Mouse (Mus musculus) forebrain, embryonic 15.5 days (tissue): ENCODE results near the gene Pou4f2. TPM values are rescaled to one million over a fixed set of nuclear protein-coding genes. Genes with fewer than 3 reads are reported as not detected.

Experiments used
- ATAC-seq: fragments of 200-750 bp; cut with Nextera tagmentation; replicated peaks from 2 replicates; pipeline ENCODE4 v1.8.0; 2017; ENCODE audit warnings: mild to moderate bottlenecking, moderate TSS enrichment, moderate library complexity
- H3K27ac ChIP-seq: fragments of 300-500 bp; sonication (generic); replicated peaks from 2 replicates; pipeline ENCODE4 v1.5.1; 2015; ENCODE audit warnings: mild to moderate bottlenecking, inconsistent platforms
- H3K27me3 ChIP-seq: fragments of 300-500 bp; sonication (generic); 2 replicates; pipeline ENCODE4 v1.6.1; 2015; ENCODE audit warnings: inconsistent platforms
- H3K36me3 ChIP-seq: fragments of 300-500 bp; sonication (generic); 2 replicates; pipeline ENCODE4 v1.6.1; 2015; ENCODE audit warnings: mild to moderate bottlenecking, inconsistent platforms
- H3K4me1 ChIP-seq: fragments of 300-500 bp; sonication (generic); 2 replicates; pipeline ENCODE4 v1.6.1; 2015; ENCODE audit warnings: inconsistent platforms
- H3K4me2 ChIP-seq: fragments of 300-500 bp; sonication (generic); replicated peaks from 2 replicates; pipeline ENCODE4 v1.6.1; 2015; ENCODE audit warnings: mild to moderate bottlenecking, inconsistent platforms
- H3K4me3 ChIP-seq: fragments of 300-500 bp; sonication (generic); 2 replicates; pipeline ENCODE4 v1.5.1; 2015; ENCODE audit warnings: mild to moderate bottlenecking, inconsistent platforms
- H3K9ac ChIP-seq: fragments of 300-500 bp; sonication (generic); replicated peaks from 2 replicates; pipeline ENCODE4 v1.6.1; 2015; ENCODE audit warnings: mild to moderate bottlenecking, inconsistent platforms
- H3K9me3 ChIP-seq: fragments of 300-500 bp; sonication (generic); 2 replicates; pipeline ENCODE4 v1.6.1; 2016; ENCODE audit warnings: inconsistent platforms
- WGBS: fragments of 180-500 bp; shearing (Covaris S2); methylation state at CpG from one replicate; pipeline ENCODE4 v1.1.7; 2015; ENCODE audit warnings: mixed read lengths; 5-methylcytosine and 5-hydroxymethylcytosine counted together
- polyA plus RNA-seq: library from polyadenylated mRNA; unstranded; fragments of >200 nt; fragmentation: Nextera tagmentation; extraction: Ambion mirVana; gene quantifications from 2 replicates; pipeline ENCODE4 v1.2.1, GENCODE M21; 2015

Gene Pou4f2
- 0.09 TPM in 1 of 2 replicates, not detected in the other for polyA plus RNA-seq

DNA sequence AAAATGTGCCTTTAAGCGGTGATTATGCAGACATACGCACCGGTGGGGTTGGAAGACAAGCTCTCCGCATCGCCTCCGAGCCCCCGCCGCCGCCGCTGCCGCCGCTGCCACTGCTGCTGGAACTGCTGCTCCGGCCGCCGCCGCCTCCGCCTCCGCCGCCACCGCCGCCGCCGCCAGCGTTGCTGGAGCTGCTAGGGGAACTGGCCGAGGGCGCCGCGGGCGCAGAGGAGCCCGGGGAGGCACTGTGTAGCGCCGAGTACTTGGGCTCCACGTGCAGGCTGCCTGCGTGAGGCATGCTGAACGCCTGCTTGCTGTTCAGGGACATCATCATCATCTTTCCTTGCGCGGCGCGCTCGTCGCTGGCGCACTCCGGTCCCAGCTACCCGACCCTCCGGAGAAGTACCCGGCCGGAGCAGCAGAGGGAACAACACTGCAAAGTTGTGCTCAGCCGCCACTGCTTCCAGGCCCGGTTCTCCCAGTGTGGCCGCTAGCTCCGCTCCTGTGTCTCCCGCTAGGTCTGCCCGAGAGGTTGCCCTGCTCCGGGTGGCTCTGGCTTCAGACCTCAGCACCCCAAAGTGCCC is at the start of gene Pou4f2:
Gene Pou4f2 (minus strand): TSS at position 575 of the 581 bp plus-strand sequence.
- H3K4me1 ChIP-seq: peaks cover 40% of the 10 kb centered on the region
- H3K9me3 ChIP-seq: no peaks in the 10 kb centered on the region
- H3K4me3 ChIP-seq: peak within 1 kb of the TSS; percentile 42
- no peaks in the 10 kb centered on the region for H3K36me3 ChIP-seq
- H3K27me3 ChIP-seq: peaks cover 84% of the 10 kb centered on the region
- peak within 1 kb of the TSS; percentile 89 for H3K4me2 ChIP-seq
- H3K27ac ChIP-seq: no peak within 1 kb of the TSS
- ATAC-seq: peak; percentile 67
- peak within 1 kb of the TSS; percentile 31 for H3K9ac ChIP-seq
- under 1% methylated on average over 54 of the region's 54 CpGs for WGBS

DNA sequence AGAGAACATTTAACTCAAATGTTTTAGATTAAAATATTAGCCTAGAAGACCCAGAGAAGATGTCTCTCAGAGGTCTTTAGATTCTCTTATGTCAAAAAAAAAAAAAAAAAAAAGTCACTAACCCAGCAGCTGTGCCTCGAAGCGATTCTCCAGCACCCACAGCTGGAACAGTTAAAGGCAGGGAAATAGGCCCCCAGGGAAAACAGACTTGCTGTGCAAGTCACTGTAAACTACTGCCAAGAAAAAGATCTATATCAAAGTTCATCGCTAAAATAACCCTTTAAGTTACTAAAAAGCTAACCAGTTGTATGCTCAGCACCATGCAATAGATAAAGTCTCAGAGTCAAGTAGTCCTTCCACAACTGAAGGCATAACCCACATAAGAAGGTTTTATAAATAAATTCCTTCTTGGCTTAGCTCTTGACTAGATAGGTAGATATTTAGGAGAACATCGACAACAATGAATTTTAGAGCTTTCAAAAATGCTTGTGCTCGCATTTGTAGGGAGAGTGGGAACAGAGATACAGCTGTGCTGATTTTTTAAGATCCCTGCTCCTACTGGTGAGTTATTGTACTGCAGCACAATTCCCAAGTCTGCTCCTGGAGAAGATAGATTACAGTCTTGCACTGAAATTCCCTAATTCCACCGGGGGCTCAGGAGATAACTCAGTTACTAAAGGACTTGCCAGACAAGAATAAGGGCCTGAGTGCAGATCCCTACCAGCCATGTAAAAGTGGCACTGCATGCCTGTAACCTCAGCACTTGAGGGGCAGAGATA is 40.8 kb upstream of the Pou4f2 start:
- no peaks in the 10 kb centered on the region for H3K4me1 ChIP-seq
- H3K27me3 ChIP-seq: no peaks in the 10 kb centered on the region
- H3K4me2 ChIP-seq: no peak overlapping the region
- 57% methylated on average over 6 of the region's 6 CpGs for WGBS
- no peak for ATAC-seq
- no peak overlapping the region for H3K4me3 ChIP-seq
- H3K36me3 ChIP-seq: no peaks in the 10 kb centered on the region
- no peaks in the 10 kb centered on the region for H3K9me3 ChIP-seq
- H3K9ac ChIP-seq: no peak overlapping the region
- no peak overlapping the region for H3K27ac ChIP-seq

DNA sequence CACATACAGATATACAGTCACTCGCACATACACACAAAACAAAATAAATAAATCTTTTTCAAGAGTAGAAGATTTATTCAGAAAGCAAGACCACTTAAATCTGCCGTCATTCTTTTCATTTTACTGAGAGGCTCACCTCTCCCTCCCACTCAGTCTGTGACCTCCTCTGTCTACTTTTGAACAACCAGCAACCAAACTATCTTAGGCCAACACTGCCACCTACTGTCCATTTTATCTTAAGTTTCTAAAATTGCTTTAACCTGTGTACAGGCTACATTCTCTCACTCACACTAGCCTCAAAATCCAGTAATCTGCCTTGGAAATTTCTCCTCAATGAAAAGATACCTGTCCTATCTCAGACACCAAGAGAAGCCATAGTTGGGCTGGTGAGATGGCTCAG is 31.4 kb upstream of the Pou4f2 start:
- no peak overlapping the region for H3K27ac ChIP-seq
- no peak overlapping the region for H3K4me2 ChIP-seq
- no peaks in the 10 kb centered on the region for H3K4me1 ChIP-seq
- no peak overlapping the region for H3K9ac ChIP-seq
- no peak overlapping the region for H3K4me3 ChIP-seq
- no peaks in the 10 kb centered on the region for H3K9me3 ChIP-seq
- 92% methylated on average over 2 of the region's 2 CpGs for WGBS
- no peak for ATAC-seq
- H3K36me3 ChIP-seq: no peaks in the 10 kb centered on the region
- no peaks in the 10 kb centered on the region for H3K27me3 ChIP-seq

DNA sequence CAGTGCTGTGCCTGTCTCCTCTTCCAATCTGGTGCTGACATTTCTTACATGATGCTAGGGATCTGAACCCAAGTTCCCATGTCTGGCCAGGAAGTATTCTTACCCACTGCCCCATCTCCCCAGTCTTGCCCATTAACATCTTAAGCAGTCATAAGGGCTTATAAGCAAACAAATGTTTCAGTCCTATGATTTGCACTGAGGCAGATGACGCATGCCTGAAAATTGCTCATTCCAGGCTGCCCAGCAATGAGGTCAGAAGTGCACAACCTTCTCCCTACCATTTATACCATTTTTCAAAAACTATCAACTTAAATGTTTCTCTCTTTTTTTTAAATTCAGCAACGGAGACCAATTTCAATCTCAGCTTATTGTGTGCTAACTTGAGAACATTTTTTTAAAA is 27.5 kb upstream of the Pou4f2 start:
- H3K27me3 ChIP-seq: no peaks in the 10 kb centered on the region
- no peak for ATAC-seq
- no peak overlapping the region for H3K4me3 ChIP-seq
- H3K9me3 ChIP-seq: no peaks in the 10 kb centered on the region
- WGBS: 83% methylated on average over 2 of the region's 2 CpGs
- no peak overlapping the region for H3K9ac ChIP-seq
- no peak overlapping the region for H3K4me2 ChIP-seq
- H3K27ac ChIP-seq: no peak overlapping the region
- no peaks in the 10 kb centered on the region for H3K4me1 ChIP-seq
- H3K36me3 ChIP-seq: no peaks in the 10 kb centered on the region

DNA sequence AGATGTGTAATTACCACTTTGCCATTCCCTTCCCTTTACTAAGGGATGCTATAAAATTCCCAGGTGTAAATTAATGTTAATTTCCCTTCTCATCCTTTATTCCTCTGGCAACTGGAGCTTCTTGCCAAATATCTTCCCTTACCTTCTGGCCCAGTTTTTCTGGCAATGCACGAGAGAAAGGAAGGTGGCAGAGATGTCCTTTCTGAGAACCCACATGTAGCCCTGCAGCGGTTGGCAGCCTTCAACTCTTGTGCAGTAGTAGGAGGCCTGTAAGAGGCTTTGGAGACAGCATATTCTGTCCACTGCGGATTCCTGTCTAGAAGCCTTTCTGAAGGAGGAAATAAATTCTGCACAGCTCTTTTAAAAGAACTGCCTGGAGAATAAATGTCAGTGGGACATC is 20.0 kb upstream of the Pou4f2 start:
- 75% methylated on average over 3 of the region's 3 CpGs for WGBS
- no peak overlapping the region for H3K4me3 ChIP-seq
- H3K27me3 ChIP-seq: no peaks in the 10 kb centered on the region
- no peak overlapping the region for H3K27ac ChIP-seq
- no peak overlapping the region for H3K9ac ChIP-seq
- H3K36me3 ChIP-seq: no peaks in the 10 kb centered on the region
- H3K4me1 ChIP-seq: no peaks in the 10 kb centered on the region
- H3K9me3 ChIP-seq: no peaks in the 10 kb centered on the region
- no peak overlapping the region for H3K4me2 ChIP-seq
- ATAC-seq: no peak

DNA sequence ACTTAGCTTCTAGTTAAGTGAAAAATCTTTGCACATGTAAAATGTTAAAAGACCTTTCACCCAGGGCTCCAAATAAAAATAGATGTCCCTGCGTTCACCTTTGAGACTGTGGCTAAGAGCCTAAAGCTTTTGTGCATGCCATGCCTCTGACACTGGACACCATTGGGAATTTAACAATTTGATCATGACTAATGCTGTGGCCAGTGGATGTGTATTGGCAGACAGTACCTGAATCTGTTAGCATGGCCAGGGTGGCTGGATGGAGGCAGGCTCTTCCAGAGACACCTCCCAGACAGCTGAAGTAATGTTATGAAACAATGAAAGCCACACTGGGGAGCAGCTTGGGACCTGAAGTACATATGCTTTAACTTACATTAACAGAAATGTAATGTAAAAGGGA is 6.3 kb upstream of the Pou4f2 start:
- Histone ChIP-seq H3K4me2 (no peak overlapping the region), H3K27me3 (peaks cover 49% of the 10 kb centered on the region), H3K27ac (no peak overlapping the region), H3K9me3 (no peaks in the 10 kb centered on the region), H3K4me1 (peaks cover 5% of the 10 kb centered on the region), H3K36me3 (no peaks in the 10 kb centered on the region), H3K4me3 (no peak overlapping the region), H3K9ac (no peak overlapping the region)
- 92% methylated on average over 1 of the region's 1 CpGs for WGBS
- no peak for ATAC-seq

DNA sequence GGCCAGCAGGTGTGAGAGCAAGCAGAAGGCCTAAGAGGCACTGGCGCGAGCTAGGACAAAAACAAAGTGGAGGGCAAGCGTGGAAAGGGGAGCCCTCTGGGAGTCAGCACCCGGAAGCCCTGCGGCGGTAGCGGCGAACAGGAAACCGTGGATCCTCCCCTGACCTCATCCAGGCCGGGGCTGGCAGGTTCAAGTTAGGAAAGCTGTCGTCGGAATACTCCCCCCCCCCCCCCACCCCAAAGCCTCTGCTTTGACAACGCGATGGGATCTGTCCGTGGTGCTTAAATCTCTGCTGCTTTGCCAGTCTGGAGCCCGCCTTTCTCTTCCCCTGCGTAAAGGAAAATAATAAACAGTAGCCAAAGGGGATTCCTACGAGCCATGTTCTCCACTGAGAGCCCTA is 1.7 kb upstream of the Pou4f2 start:
- peak overlapping the region; percentile 42; the same call in 1 of the 2 replicates for H3K4me3 ChIP-seq

DNA sequence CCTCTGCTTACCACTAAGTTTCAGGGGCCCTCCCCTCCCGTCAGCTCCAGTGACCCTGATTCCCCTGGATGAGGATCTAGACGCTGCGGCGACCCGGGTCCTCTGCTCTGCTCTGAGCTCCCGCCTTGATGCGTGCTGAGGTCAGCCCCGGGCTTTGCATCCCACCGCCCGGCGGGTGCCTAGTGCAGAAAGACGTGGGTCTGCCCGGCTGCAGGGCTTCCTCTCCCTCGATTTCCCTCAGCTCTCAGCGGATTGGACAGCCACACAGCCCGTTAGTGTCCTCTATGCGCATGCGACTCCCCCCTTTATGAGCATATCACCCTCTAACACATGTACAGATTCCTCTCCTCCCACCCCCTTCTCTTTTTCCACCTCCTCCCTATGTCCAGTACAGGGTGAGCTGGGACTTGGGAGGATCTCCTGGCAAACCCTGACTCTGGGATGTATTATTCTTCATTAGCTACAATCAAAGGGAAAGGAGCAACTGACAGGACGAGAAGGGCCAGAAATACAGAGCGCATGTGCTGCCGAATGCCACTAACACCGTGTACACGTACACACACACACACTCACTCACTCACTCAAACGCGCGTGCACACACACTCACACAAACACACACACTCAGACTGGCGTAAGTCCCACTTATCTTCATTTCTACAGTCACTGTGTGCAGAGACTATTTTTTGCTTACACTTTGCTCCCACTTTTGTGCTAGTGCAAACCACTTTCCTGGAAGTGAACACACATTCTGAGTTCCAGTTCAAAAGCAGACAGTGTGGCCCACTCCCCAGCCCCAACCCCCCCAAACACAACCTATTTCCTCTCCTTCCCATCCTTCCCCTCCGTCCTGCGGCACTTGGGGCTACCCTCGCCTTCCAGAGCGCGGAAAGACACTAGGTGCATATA is 948 bp upstream of the Pou4f2 start:
- Histone ChIP-seq H3K9me3 (no peaks in the 10 kb centered on the region), H3K27ac (no peak overlapping the region), H3K4me3 (peak overlapping the region; percentile 42), H3K4me2 (peak overlapping the region; percentile 89), H3K4me1 (peaks cover 40% of the 10 kb centered on the region), H3K9ac (no peak overlapping the region), H3K27me3 (peaks cover 83% of the 10 kb centered on the region), H3K36me3 (no peaks in the 10 kb centered on the region)
- peak; percentile 33 for ATAC-seq
- WGBS: 1% methylated on average over 32 of the region's 32 CpGs

More for the DNA sequence above, 1.7 kb upstream of the Pou4f2 start:
- Histone ChIP-seq H3K9me3 (no peaks in the 10 kb centered on the region), H3K9ac (no peak overlapping the region), H3K27ac (no peak overlapping the region), H3K4me2 (0 out of 2 replicates have a peak overlapping the region, but pooled peaks have one; percentile 13), H3K36me3 (no peaks in the 10 kb centered on the region), H3K4me1 (peaks cover 40% of the 10 kb centered on the region), H3K27me3 (peaks cover 84% of the 10 kb centered on the region)
- ATAC-seq: no peak
- WGBS: under 1% methylated on average over 18 of the region's 18 CpGs

DNA sequence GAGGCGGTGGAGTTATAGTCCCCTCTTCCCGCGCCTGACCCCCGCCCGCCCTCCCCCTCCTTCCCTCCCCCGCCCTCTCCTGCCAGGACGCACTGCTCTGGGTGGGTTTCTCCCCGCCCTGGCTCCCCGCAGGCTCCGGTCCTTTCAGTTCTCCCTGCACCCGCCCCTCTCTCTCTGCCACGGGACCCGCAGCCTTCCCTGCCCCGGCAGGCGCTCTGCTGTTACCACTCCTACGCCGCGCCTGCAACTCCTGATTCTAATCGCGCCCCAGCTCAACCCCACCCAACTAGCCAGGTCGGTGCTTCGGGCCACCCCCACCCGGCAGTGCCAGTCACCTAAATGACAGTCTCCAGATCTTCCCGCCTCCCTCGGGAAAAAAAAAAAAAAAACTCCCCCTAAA is 216 bp upstream of the Pou4f2 start:
- WGBS: 3% methylated on average over 17 of the region's 25 CpGs
- H3K27ac ChIP-seq: no peak overlapping the region
- peak; percentile 11; the same call in 1 of the 2 replicates for ATAC-seq
- H3K4me3 ChIP-seq: peak overlapping the region; percentile 42
- peak overlapping the region; percentile 89 for H3K4me2 ChIP-seq
- H3K9ac ChIP-seq: peak overlapping the region; percentile 31; the same call in 1 of the 2 replicates
- H3K9me3 ChIP-seq: no peaks in the 10 kb centered on the region
- peaks cover 40% of the 10 kb centered on the region for H3K4me1 ChIP-seq
- peaks cover 84% of the 10 kb centered on the region for H3K27me3 ChIP-seq
- H3K36me3 ChIP-seq: no peaks in the 10 kb centered on the region

DNA sequence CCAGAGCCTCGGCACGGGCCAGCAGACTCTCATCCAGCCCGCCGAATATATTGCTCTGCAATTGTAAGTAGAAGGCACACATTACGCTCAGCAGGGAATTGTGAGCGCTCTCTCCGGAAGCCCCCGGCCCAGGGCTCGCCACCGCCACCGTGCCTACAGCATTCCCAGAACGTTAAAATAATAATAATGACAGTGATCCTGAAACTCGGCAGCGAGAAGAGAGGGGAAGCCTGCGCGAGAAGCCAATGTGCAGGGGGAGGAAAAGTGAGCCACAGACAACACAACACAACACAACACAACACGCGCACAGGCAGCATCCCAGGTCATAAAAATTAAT is 853 bp downstream of the Pou4f2 start:
- Histone ChIP-seq H3K36me3 (no peaks in the 10 kb centered on the region), H3K9ac (peak overlapping the region; percentile 31; the same call in 1 of the 2 replicates), H3K4me2 (peak overlapping the region; percentile 89), H3K9me3 (no peaks in the 10 kb centered on the region), H3K27ac (no peak overlapping the region), H3K4me1 (peaks cover 40% of the 10 kb centered on the region), H3K27me3 (peaks cover 81% of the 10 kb centered on the region), H3K4me3 (peak overlapping the region; percentile 42)
- under 1% methylated on average over 18 of the region's 18 CpGs for WGBS
- ATAC-seq: no peak

DNA sequence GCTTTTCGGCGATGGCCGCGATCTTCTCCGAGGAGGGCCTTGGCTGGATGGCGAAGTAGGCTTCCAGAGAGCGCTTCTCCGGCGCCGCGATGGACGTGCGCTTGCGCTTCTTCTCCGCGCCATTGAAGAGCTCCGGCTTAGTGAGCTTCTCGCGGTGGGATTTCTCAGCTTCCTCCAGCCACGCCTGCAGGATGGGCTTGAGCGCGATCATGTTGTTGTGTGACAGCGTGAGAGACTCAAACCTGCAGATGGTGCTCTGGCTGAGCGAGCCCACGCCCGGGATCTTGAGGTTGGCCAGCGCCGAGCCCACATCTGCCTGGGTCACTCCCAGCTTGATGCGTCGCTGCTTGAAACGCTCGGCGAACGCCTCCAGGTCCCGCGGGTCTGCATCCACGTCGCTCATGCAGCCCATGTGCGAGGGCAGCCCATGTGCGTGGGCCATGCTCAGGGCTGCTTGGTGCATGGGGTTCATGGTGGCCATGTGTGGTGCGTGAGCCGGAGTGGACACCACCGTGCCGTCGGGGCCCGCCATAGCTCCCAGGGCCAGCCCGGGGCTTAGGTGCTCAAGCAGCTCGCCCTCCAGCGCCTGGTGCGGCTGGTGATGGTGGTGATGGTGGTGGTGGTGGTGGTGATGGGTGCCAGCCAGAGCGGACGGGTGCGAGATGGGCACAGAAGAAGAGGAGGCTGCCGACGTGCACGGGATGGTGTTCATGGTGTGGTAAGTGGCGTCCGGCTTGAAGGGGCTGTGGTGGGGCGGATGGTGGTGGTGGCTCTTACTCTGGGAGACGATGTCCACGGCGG is 1.4 kb downstream of the Pou4f2 start:
- ATAC-seq: peak; percentile 21; the same call in 1 of the 2 replicates
- Histone ChIP-seq H3K27ac (no peak overlapping the region), H3K9me3 (no peaks in the 10 kb centered on the region), H3K4me1 (peaks cover 40% of the 10 kb centered on the region), H3K9ac (no peak overlapping the region), H3K4me2 (peak overlapping the region; percentile 89), H3K36me3 (no peaks in the 10 kb centered on the region), H3K4me3 (peak overlapping the region; percentile 42), H3K27me3 (peaks cover 80% of the 10 kb centered on the region)
- WGBS: 1% methylated on average over 62 of the region's 62 CpGs
